Mouse (Mus musculus): ENCODE data around the gene Dip2b. TPM values are rescaled to one million over a fixed set of nuclear protein-coding genes. Genes with fewer than 3 reads are reported as not detected.

Gene Dip2b
- polyA plus RNA-seq, 1 experiment: 21.4 TPM

DNA sequence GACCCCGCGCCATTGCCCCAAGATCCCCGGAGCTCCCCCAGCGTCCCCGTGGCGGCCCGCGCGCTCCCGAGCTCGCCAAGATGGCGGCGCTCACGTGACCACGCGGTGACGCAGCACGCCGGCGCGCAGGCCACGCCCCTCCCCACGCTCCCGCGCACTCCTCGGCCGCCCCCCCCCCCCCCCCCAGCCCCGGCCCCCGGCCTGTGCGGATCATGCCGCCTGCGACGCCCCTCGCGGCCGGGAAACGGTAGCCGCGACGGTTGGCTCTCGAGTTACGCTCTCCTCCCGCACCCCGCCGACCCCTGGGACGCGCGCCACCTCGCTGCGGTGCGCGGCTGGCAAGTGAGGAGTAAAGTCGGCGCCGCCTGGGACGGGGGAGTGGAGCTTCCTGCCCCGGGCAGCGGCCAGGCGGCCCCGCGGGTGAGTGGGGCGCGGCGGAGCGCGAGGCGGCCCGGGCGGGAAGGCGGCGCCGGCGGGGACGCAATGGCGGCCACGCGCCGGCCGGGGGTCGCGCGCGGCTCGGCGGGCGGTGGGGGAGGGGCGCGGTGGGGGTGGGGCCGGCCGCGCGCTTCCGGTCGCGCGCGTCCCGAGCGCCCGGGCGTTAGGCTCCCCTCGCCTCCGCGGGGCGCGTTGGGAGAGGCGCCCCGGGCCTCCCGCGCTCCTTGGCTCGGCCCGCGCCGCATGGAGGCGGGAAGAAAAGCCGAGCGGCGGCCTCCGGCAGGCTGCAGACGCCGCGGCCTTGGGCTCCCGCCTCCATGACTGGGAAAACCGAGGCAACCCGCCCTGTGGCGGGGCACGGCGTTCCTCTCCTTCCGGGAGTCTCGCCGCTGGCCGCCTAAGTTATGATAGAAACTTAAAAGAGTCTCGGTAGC is 189.4 kb downstream of the Dip2b start, which contains the start of gene Atf1:
Gene Atf1, plus strand, starts transcription at position 157 of the 872 bp plus-strand sequence.
- no peak for TF ChIP-seq CTCF (IDR thresholded peaks at IDR 0.05; ENCODE audit: low read depth, low read length)
- TF ChIP-seq POLR2A (IDR thresholded peaks at IDR 0.05; ENCODE audit: insufficient read depth, low read length): no peak
- TF ChIP-seq EP300 (IDR thresholded peaks at IDR 0.05; ENCODE audit: insufficient read depth, low read depth, low read length): no peak
- Histone ChIP-seq H3K4me3 (ENCODE audit: low read depth, low read length) (peak within 1 kb of the TSS; percentile 99), H3K9ac (ENCODE audit: low read depth, poor library complexity, severe bottlenecking) (peak within 1 kb of the TSS; percentile 92), H3K4me1 (ENCODE audit: control insufficient read depth, insufficient read depth, low read length) (peaks cover 2% of the 10 kb centered on the region), H3K27me3 (ENCODE audit: control insufficient read depth, insufficient read depth, low read length, poor library complexity, severe bottlenecking) (no peaks in the 10 kb centered on the region), H3K36me3 (ENCODE audit: control insufficient read depth, insufficient read depth, low read length, poor library complexity, severe bottlenecking) (0 out of 2 replicates have a peak, but pooled peaks cover 2% of the 10 kb centered on the region), H3K27ac (ENCODE audit: insufficient read depth, low read length) (peak within 1 kb of the TSS; percentile 90), H3K9me3 (replicated peaks; ENCODE audit: control insufficient read depth, insufficient read depth, low read length, poor library complexity, severe bottlenecking) (peaks cover 12% of the 10 kb centered on the region)

DNA sequence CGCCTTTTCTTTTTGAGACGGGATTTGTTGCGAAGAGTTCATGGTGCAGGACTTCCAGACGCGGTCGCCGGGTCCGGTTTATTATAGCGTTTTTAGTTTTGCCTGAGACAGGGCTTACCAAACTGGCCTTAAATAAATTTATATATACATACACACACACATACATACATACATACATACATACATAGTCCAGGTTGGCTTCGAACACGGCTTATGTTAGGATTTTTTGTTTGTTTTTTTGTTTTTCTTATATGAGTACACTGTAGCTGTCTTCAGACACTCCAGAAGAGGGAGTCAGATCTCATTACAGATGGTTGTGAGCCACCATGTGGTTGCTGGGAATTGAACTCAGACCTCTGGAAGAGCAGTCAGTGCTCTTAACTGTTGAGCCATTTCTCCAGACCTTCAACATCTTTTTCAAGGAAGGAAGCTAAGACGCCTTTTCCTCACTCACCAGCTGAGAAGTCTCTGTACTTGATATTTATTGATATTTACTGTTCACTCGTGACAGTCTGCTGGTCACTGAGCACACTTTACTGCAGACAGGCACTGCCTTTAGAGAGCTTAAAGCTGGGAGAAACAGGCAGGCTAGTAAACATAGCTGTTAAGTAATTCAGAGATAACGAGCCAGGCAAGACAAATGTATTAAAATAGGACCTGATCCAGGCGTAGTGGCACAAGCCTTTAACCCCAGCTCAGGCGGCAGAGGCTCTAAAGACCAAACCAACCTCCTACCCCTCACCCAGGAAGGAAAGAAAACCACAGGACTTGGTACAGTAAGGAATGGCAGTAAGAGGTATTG is 190.3 kb downstream of the Dip2b start:
- Histone ChIP-seq H3K27me3 (ENCODE audit: control insufficient read depth, insufficient read depth, low read length, poor library complexity, severe bottlenecking) (no peaks in the 10 kb centered on the region), H3K9ac (ENCODE audit: low read depth, poor library complexity, severe bottlenecking) (peak overlapping the region; percentile 92), H3K4me1 (ENCODE audit: control insufficient read depth, insufficient read depth, low read length) (peaks cover 2% of the 10 kb centered on the region), H3K27ac (ENCODE audit: insufficient read depth, low read length) (peak overlapping the region; percentile 90), H3K9me3 (replicated peaks; ENCODE audit: control insufficient read depth, insufficient read depth, low read length, poor library complexity, severe bottlenecking) (peaks cover 3% of the 10 kb centered on the region), H3K36me3 (ENCODE audit: control insufficient read depth, insufficient read depth, low read length, poor library complexity, severe bottlenecking) (peaks cover 9% of the 10 kb centered on the region; the same call in 1 of the 2 replicates), H3K4me3 (ENCODE audit: low read depth, low read length) (peak overlapping the region; percentile 86)
- TF ChIP-seq CTCF (IDR thresholded peaks at IDR 0.05; ENCODE audit: low read depth, low read length) (no peak), POLR2A (IDR thresholded peaks at IDR 0.05; ENCODE audit: insufficient read depth, low read length) (no peak), EP300 (IDR thresholded peaks at IDR 0.05; ENCODE audit: insufficient read depth, low read depth, low read length) (no peak)

DNA sequence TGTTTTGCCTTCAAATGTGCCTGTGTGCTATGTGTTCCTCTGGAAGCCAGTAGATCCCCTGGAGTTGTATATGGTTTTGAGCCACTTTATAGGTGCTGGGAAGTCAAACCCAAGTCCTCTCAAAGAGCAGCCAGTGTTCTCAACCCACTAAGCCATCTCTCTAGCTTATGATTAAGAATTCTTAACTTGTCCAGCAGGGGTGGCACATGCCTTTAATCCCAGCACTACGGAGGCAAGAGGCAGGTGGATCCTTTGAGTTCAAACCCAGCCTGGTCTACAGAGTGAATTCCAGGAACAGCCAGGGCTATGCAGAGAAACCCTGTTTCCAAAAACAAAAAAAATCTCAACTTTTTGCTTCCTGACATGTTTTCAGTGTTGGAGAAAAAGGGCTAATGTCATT is 192.2 kb downstream of the Dip2b start:
- no peak overlapping the region for H3K27ac ChIP-seq (ENCODE audit: insufficient read depth, low read length)
- no peak overlapping the region for H3K4me3 ChIP-seq (ENCODE audit: low read depth, low read length)
- H3K9ac ChIP-seq (ENCODE audit: low read depth, poor library complexity, severe bottlenecking): peak overlapping the region; percentile 45; the same call in 1 of the 2 replicates
- H3K9me3 ChIP-seq (replicated peaks; ENCODE audit: control insufficient read depth, insufficient read depth, low read length, poor library complexity, severe bottlenecking): no peaks in the 10 kb centered on the region
- TF ChIP-seq EP300 (IDR thresholded peaks at IDR 0.05; ENCODE audit: insufficient read depth, low read depth, low read length) (no peak), POLR2A (IDR thresholded peaks at IDR 0.05; ENCODE audit: insufficient read depth, low read length) (no peak), CTCF (IDR thresholded peaks at IDR 0.05; ENCODE audit: low read depth, low read length) (no peak)
- H3K27me3 ChIP-seq (ENCODE audit: control insufficient read depth, insufficient read depth, low read length, poor library complexity, severe bottlenecking): no peaks in the 10 kb centered on the region
- peaks cover 2% of the 10 kb centered on the region for H3K4me1 ChIP-seq (ENCODE audit: control insufficient read depth, insufficient read depth, low read length)
- peaks cover 19% of the 10 kb centered on the region; the same call in 1 of the 2 replicates for H3K36me3 ChIP-seq (ENCODE audit: control insufficient read depth, insufficient read depth, low read length, poor library complexity, severe bottlenecking)

DNA sequence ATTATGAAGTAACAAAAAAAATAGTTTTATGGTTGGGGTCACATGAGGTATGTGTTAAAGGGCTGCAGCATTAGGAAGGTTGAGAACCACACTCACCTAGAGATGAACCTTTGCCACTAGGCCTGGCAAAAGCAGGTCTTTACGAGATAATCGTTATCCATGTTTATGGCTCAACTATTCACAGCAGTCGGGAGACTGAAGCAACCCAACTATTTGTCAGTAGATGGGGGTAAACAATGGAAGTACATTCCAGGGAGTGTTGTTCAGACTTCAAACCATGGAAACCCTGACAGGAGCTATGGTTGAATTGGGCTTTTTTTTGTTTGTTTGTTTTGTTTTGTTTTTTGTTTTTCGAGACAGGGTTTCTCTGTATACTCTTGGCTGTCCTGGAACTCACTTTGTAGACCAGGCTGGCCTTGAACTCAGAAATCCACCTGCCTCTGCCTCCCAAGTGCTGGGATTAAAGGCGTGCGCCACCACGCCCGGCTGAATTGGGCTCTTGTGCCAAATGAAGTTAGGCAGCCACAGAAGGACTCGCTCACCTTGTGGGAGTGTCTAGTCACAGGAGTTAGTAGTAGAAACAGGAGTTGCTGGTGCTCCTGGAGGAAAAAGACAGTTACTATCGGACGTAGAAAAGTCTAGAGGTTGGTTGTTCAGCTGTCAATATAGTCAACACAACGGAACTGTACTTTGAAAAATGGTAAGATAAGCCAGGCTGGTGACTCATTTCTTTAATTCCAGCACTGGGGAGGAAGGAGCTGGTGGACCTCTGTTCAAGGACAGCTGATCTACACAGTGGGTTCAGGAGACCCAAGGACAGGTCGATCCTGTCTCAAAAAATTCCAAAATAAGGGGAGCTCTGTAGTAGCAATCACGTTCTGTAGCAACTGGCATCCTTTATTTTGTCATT is 193.4 kb downstream of the Dip2b start:
- no peak overlapping the region for H3K4me3 ChIP-seq (ENCODE audit: low read depth, low read length)
- no peaks in the 10 kb centered on the region for H3K9me3 ChIP-seq (replicated peaks; ENCODE audit: control insufficient read depth, insufficient read depth, low read length, poor library complexity, severe bottlenecking)
- H3K36me3 ChIP-seq (ENCODE audit: control insufficient read depth, insufficient read depth, low read length, poor library complexity, severe bottlenecking): peaks cover 19% of the 10 kb centered on the region; the same call in 1 of the 2 replicates
- no peaks in the 10 kb centered on the region for H3K27me3 ChIP-seq (ENCODE audit: control insufficient read depth, insufficient read depth, low read length, poor library complexity, severe bottlenecking)
- no peak overlapping the region; the same call in 1 of the 2 replicates for H3K9ac ChIP-seq (ENCODE audit: low read depth, poor library complexity, severe bottlenecking)
- peak overlapping the region; percentile 50; the same call in 1 of the 2 replicates for H3K27ac ChIP-seq (ENCODE audit: insufficient read depth, low read length)
- peaks cover 2% of the 10 kb centered on the region for H3K4me1 ChIP-seq (ENCODE audit: control insufficient read depth, insufficient read depth, low read length)
- no peak for TF ChIP-seq POLR2A (IDR thresholded peaks at IDR 0.05; ENCODE audit: insufficient read depth, low read length)
- TF ChIP-seq CTCF (IDR thresholded peaks at IDR 0.05; ENCODE audit: low read depth, low read length): no peak
- no peak for TF ChIP-seq EP300 (IDR thresholded peaks at IDR 0.05; ENCODE audit: insufficient read depth, low read depth, low read length)

DNA sequence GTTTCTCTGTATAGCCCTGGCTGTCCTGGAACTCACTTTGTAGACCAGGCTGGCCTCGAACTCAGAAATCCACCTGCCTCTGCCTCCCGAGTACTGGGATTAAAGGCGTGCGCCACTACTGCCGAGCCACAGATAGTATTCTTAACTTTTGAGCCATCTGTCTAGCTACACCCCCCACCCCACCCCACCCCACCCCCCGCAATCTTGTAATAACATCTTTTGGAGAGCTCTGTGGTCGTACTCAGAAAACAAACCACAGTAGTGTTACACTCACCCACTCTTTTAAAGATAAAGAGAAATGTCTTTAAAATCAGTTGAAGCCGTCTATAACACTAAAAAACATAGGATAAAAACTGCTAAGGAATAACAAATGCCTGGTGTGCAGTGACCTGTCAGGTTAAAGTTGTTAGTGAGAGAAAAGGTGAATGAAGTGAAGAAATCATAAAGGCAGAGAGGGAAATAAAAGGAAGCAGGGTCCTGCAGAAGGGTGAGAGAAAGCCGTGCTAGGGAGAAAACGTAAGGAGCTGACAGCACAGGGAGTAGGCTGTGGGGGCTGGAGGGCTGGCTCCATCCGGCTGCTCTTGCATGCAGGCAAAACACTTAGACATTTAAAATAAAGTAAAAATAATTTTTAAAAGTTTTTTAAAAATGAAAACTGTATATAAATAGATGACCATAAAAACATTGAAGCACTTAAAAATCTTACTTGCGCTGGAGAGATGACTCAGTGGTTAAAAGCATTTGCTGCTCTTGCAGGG is 196.9 kb downstream of the Dip2b start:
- Histone ChIP-seq H3K4me3 (ENCODE audit: low read depth, low read length) (no peak overlapping the region), H3K36me3 (ENCODE audit: control insufficient read depth, insufficient read depth, low read length, poor library complexity, severe bottlenecking) (peaks cover 31% of the 10 kb centered on the region), H3K9ac (ENCODE audit: low read depth, poor library complexity, severe bottlenecking) (no peak overlapping the region), H3K27me3 (ENCODE audit: control insufficient read depth, insufficient read depth, low read length, poor library complexity, severe bottlenecking) (no peaks in the 10 kb centered on the region), H3K27ac (ENCODE audit: insufficient read depth, low read length) (no peak overlapping the region), H3K9me3 (replicated peaks; ENCODE audit: control insufficient read depth, insufficient read depth, low read length, poor library complexity, severe bottlenecking) (no peaks in the 10 kb centered on the region), H3K4me1 (ENCODE audit: control insufficient read depth, insufficient read depth, low read length) (no peaks in the 10 kb centered on the region)
- TF ChIP-seq EP300 (IDR thresholded peaks at IDR 0.05; ENCODE audit: insufficient read depth, low read depth, low read length) (no peak), POLR2A (IDR thresholded peaks at IDR 0.05; ENCODE audit: insufficient read depth, low read length) (no peak), CTCF (IDR thresholded peaks at IDR 0.05; ENCODE audit: low read depth, low read length) (no peak)

Measured in ES-Bruce4 (cell line).